ENCODE assay signal across 8 mouse cellular contexts in the genomic region with DNA sequence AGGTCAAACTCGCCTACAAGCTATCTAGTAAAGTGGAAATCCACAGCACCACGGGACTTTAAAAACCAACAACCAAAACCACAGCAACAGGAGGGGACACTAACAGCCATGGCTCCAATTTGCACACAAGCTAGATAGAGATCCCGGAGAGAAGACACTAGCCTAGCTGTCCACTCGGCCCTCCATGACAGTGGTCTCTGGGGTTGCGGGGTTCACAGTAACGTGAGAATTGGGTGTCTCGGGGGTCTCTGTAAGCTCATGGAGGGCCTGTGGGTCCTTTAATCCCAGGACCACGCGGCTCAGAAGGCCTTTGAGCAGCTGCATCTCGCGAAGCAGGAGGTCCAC. TPM values are rescaled to one million over a fixed set of nuclear protein-coding genes. Genes with fewer than 3 reads are reported as not detected.
A peak's percentile ranks its signal among the peaks of the same experiment; 100 is the strongest.
DNase-seq lines count a peak whose midpoint lies in the region; ATAC-seq and TF ChIP-seq lines count a peak whose summit lies in the region.

No protein-coding gene starts in this region.

- 24% methylated on average over 11 of the region's 11 CpGs for WGBS in kidney, postnatal 0 days
- WGBS in forebrain, embryonic 10.5 days, result 24% methylated on average over 11 of the region's 11 CpGs
- WGBS in intestine, embryonic 15.5 days, result 23% methylated on average over 11 of the region's 11 CpGs
- 18% methylated on average over 11 of the region's 11 CpGs for WGBS in neural tube, embryonic 13.5 days

- no peak for DNase-seq in kidney, postnatal 0 days (ENCODE audit: low spot score)
- DNase-seq in kidney, postnatal 25 days, result no peak
- DNase-seq in forebrain, embryonic 10.5 days (ENCODE audit: extremely low spot score, low spot score), result no peak
- no peak for DNase-seq in urinary bladder, adult 18-20 months (ENCODE audit: low spot score in 2 of 2)
- DNase-seq in right cerebral cortex, postnatal 4 days, result no peak
- no peak for DNase-seq in ovary, postnatal 10 days (ENCODE audit: low spot score)

- no peak for TF ChIP-seq CTCF in kidney, postnatal 0 days (IDR thresholded peaks at IDR 0.05; ENCODE audit: low read depth)

- H3K4me3 ChIP-seq in kidney, postnatal 0 days (replicated peaks; ENCODE audit: low read depth, low read length), result peak overlapping the region; percentile 28
- peak overlapping the region; percentile 65 for H3K4me3 ChIP-seq in forebrain, embryonic 10.5 days
- H3K4me3 ChIP-seq in intestine, embryonic 15.5 days (replicated peaks), result peak overlapping the region; percentile 45
- peak overlapping the region; percentile 52 for H3K4me3 ChIP-seq in neural tube, embryonic 13.5 days

- no peaks in the 10 kb centered on the region for H3K9me3 ChIP-seq in kidney, postnatal 0 days (replicated peaks; ENCODE audit: low read length)
- H3K9me3 ChIP-seq in forebrain, embryonic 10.5 days, result no peaks in the 10 kb centered on the region
- no peaks in the 10 kb centered on the region for H3K9me3 ChIP-seq in intestine, embryonic 15.5 days
- no peaks in the 10 kb centered on the region for H3K9me3 ChIP-seq in neural tube, embryonic 13.5 days

- peak overlapping the region; percentile 78 for H3K4me2 ChIP-seq in kidney, postnatal 0 days (ENCODE audit: low read length)
- peak overlapping the region; percentile 94 for H3K4me2 ChIP-seq in intestine, embryonic 15.5 days (replicated peaks)
- H3K4me2 ChIP-seq in neural tube, embryonic 13.5 days, result peak overlapping the region; percentile 74

- no peak for ATAC-seq in kidney, postnatal 0 days (replicated peaks; ENCODE audit: low FRiP score, low read depth)
- 0 out of 2 replicates have a peak, but pooled peaks have one; percentile 2 for ATAC-seq in intestine, embryonic 15.5 days
- no peak for ATAC-seq in neural tube, embryonic 13.5 days (ENCODE audit: low read depth)

- peaks cover 11% of the 10 kb centered on the region; the same call in 1 of the 2 replicates for H3K4me1 ChIP-seq in kidney, postnatal 0 days (replicated peaks; ENCODE audit: insufficient read depth, low read length)
- peaks cover 17% of the 10 kb centered on the region for H3K4me1 ChIP-seq in forebrain, embryonic 10.5 days
- peaks cover 14% of the 10 kb centered on the region for H3K4me1 ChIP-seq in intestine, embryonic 15.5 days (replicated peaks)
- peaks cover 17% of the 10 kb centered on the region for H3K4me1 ChIP-seq in neural tube, embryonic 13.5 days (replicated peaks)

- H3K36me3 ChIP-seq in kidney, postnatal 0 days (ENCODE audit: insufficient read depth, low read length), result no peaks in the 10 kb centered on the region
- no peaks in the 10 kb centered on the region for H3K36me3 ChIP-seq in forebrain, embryonic 10.5 days (replicated peaks)
- H3K36me3 ChIP-seq in intestine, embryonic 15.5 days, result no peaks in the 10 kb centered on the region
- H3K36me3 ChIP-seq in neural tube, embryonic 13.5 days, result no peaks in the 10 kb centered on the region

- H3K9ac ChIP-seq in kidney, postnatal 0 days (ENCODE audit: low read depth, low read length), result 0 out of 2 replicates have a peak overlapping the region, but pooled peaks have one; percentile 20
- H3K9ac ChIP-seq in intestine, embryonic 15.5 days, result no peak overlapping the region; the same call in 1 of the 2 replicates
- peak overlapping the region; percentile 71 for H3K9ac ChIP-seq in neural tube, embryonic 13.5 days

- H3K27me3 ChIP-seq in kidney, postnatal 0 days (ENCODE audit: insufficient read depth, low read length), result peaks cover 19% of the 10 kb centered on the region
- peaks cover 86% of the 10 kb centered on the region for H3K27me3 ChIP-seq in forebrain, embryonic 10.5 days (ENCODE audit: poor library complexity, severe bottlenecking)
- peaks cover 23% of the 10 kb centered on the region for H3K27me3 ChIP-seq in intestine, embryonic 15.5 days (replicated peaks)
- H3K27me3 ChIP-seq in neural tube, embryonic 13.5 days, result peaks cover 80% of the 10 kb centered on the region

- no peak overlapping the region for H3K27ac ChIP-seq in kidney, postnatal 0 days
- H3K27ac ChIP-seq in forebrain, embryonic 10.5 days, result no peak overlapping the region
- no peak overlapping the region for H3K27ac ChIP-seq in intestine, embryonic 15.5 days
- no peak overlapping the region for H3K27ac ChIP-seq in neural tube, embryonic 13.5 days (replicated peaks)

RNA-seq across cellular contexts. Expression of gene Fcrlb, which starts 5.7 kb away (rescaled TPM):
- polyA plus RNA-seq in kidney, postnatal 0 days (2015; fragmentation: Nextera tagmentation; extraction: Ambion mirVana), result 0.32 and 0.41 TPM in 2 replicates
- polyA plus RNA-seq in forebrain, embryonic 10.5 days (2016; fragmentation: Nextera tagmentation; extraction: Ambion mirVana), result not detected in 2 replicates
- polyA plus RNA-seq in intestine, embryonic 15.5 days (2015; fragmentation: Nextera tagmentation; extraction: Ambion mirVana), result 0.11 and 0.16 TPM in 2 replicates
- polyA plus RNA-seq in neural tube, embryonic 13.5 days (2015; fragmentation: Nextera tagmentation; extraction: Ambion mirVana), result 0.39 and 0.50 TPM in 2 replicates

RNA-seq across cellular contexts. Expression of gene Fcrla, which starts 20.3 kb away (rescaled TPM):
- polyA plus RNA-seq in kidney, postnatal 0 days (2015; fragmentation: Nextera tagmentation; extraction: Ambion mirVana), result not detected in 2 replicates
- not detected in 2 replicates for polyA plus RNA-seq in forebrain, embryonic 10.5 days (2016; fragmentation: Nextera tagmentation; extraction: Ambion mirVana)
- polyA plus RNA-seq in intestine, embryonic 15.5 days (2015; fragmentation: Nextera tagmentation; extraction: Ambion mirVana), result not detected in 2 replicates
- polyA plus RNA-seq in neural tube, embryonic 13.5 days (2015; fragmentation: Nextera tagmentation; extraction: Ambion mirVana), result not detected in 2 replicates

RNA-seq across cellular contexts. Expression of gene Dusp12, which starts 21.7 kb away (rescaled TPM):
- polyA plus RNA-seq in kidney, postnatal 0 days (2015; fragmentation: Nextera tagmentation; extraction: Ambion mirVana), result 32.8 and 34.9 TPM in 2 replicates
- 30.9 and 33.2 TPM in 2 replicates for polyA plus RNA-seq in forebrain, embryonic 10.5 days (2016; fragmentation: Nextera tagmentation; extraction: Ambion mirVana)
- 61.1 and 62.9 TPM in 2 replicates for polyA plus RNA-seq in intestine, embryonic 15.5 days (2015; fragmentation: Nextera tagmentation; extraction: Ambion mirVana)
- 39.5 and 45.3 TPM in 2 replicates for polyA plus RNA-seq in neural tube, embryonic 13.5 days (2015; fragmentation: Nextera tagmentation; extraction: Ambion mirVana)

RNA-seq across cellular contexts. Expression of gene Gm26620, which starts 22.2 kb away (rescaled TPM):
- polyA plus RNA-seq in kidney, postnatal 0 days (2015; fragmentation: Nextera tagmentation; extraction: Ambion mirVana), result 2.0 and 2.1 TPM in 2 replicates
- 0.19 and 0.39 TPM in 2 replicates for polyA plus RNA-seq in forebrain, embryonic 10.5 days (2016; fragmentation: Nextera tagmentation; extraction: Ambion mirVana)
- 2.2 and 2.4 TPM in 2 replicates for polyA plus RNA-seq in intestine, embryonic 15.5 days (2015; fragmentation: Nextera tagmentation; extraction: Ambion mirVana)
- polyA plus RNA-seq in neural tube, embryonic 13.5 days (2015; fragmentation: Nextera tagmentation; extraction: Ambion mirVana), result 0.50 and 0.55 TPM in 2 replicates

RNA-seq across cellular contexts. Expression of gene Atf6, which starts 39.5 kb away (rescaled TPM):
- polyA plus RNA-seq in kidney, postnatal 0 days (2015; fragmentation: Nextera tagmentation; extraction: Ambion mirVana), result 8.6 and 8.9 TPM in 2 replicates
- 7.1 and 8.4 TPM in 2 replicates for polyA plus RNA-seq in forebrain, embryonic 10.5 days (2016; fragmentation: Nextera tagmentation; extraction: Ambion mirVana)
- polyA plus RNA-seq in intestine, embryonic 15.5 days (2015; fragmentation: Nextera tagmentation; extraction: Ambion mirVana), result 8.8 TPM in 2 replicates
- 7.3 and 8.1 TPM in 2 replicates for polyA plus RNA-seq in neural tube, embryonic 13.5 days (2015; fragmentation: Nextera tagmentation; extraction: Ambion mirVana)
